Mouse (Mus musculus) heart, embryonic 14.5 days (tissue): ENCODE measurements around the gene Spint5. TPM values are rescaled to one million over a fixed set of nuclear protein-coding genes. Genes with fewer than 3 reads are reported as not detected.

Experiments used
- ATAC-seq: fragments of 200-750 bp; cut with Nextera tagmentation; 2 replicates; pipeline ENCODE4 v1.8.0; 2017; ENCODE audit warnings: low read depth, moderate TSS enrichment; ENCODE audit not compliant: insufficient number of reproducible peaks, insufficient read depth, low FRiP score
- H3K27ac ChIP-seq, 2 experiments: fragments of 200-500 bp in 1 of 2; fragments of 300-500 bp in 1 of 2; sonication (generic) in 1 of 2; replicated peaks in 1 of 2; 2 replicates each; pipeline ENCODE4 v1.5.1; 2012 to 2014; ENCODE audit warnings: low read depth in 2 of 2, low read length in 2 of 2, control low read depth in 1 of 2, mild to moderate bottlenecking in 1 of 2, mixed read lengths in 1 of 2; ENCODE audit not compliant: control insufficient read depth in 1 of 2, insufficient read depth in 1 of 2
- H3K27me3 ChIP-seq: fragments of 300-500 bp; sonication (generic); 2 replicates; pipeline ENCODE4 v1.6.1; 2014; ENCODE audit warnings: mild to moderate bottlenecking, low read length, control low read depth; ENCODE audit not compliant: control insufficient read depth, insufficient read depth
- H3K36me3 ChIP-seq: fragments of 300-500 bp; sonication (generic); 2 replicates; pipeline ENCODE4 v1.6.1; 2014; ENCODE audit warnings: mild to moderate bottlenecking, control low read depth, low read length, mixed read lengths; ENCODE audit not compliant: control insufficient read depth, insufficient read depth
- H3K4me1 ChIP-seq, 2 experiments: fragments of 200-500 bp in 1 of 2; fragments of 300-500 bp in 1 of 2; sonication (generic) in 1 of 2; 2 replicates each; pipeline ENCODE4 v1.6.1; 2012 to 2014; ENCODE audit warnings: low read length in 2 of 2, control low read depth in 1 of 2, mixed read lengths in 1 of 2; ENCODE audit not compliant: control insufficient read depth in 2 of 2, insufficient read depth in 2 of 2
- H3K4me2 ChIP-seq: fragments of 300-500 bp; sonication (generic); 2 replicates; pipeline ENCODE4 v1.6.1; 2014; ENCODE audit warnings: mild to moderate bottlenecking, low read length
- H3K4me3 ChIP-seq, 2 experiments: fragments of 200-500 bp in 1 of 2; fragments of 300-500 bp in 1 of 2; sonication (generic) in 1 of 2; 2 replicates each; pipeline ENCODE4 v1.5.1; 2012 to 2014; ENCODE audit warnings: low read length in 2 of 2, mild to moderate bottlenecking in 2 of 2, control low read depth in 1 of 2, low read depth in 1 of 2, moderate library complexity in 1 of 2; ENCODE audit not compliant: control insufficient read depth in 1 of 2, insufficient read depth in 1 of 2
- H3K9ac ChIP-seq: fragments of 300-500 bp; sonication (generic); 2 replicates; pipeline ENCODE4 v1.6.1; 2014; ENCODE audit warnings: mild to moderate bottlenecking, low read length
- H3K9me3 ChIP-seq: fragments of 300-500 bp; sonication (generic); 2 replicates; pipeline ENCODE4 v1.6.1; 2016; ENCODE audit warnings: low read length, control low read depth; ENCODE audit not compliant: control insufficient read depth
- WGBS: fragments of 180-500 bp; shearing (Covaris S2); extraction: QIAGEN DNeasy Blood & Tissue Kit; methylation state at CpG from one replicate; pipeline ENCODE4 v1.1.7; 2014; 5-methylcytosine and 5-hydroxymethylcytosine counted together
- polyA plus RNA-seq: library from polyadenylated mRNA; unstranded; fragments of >200 nt; fragmentation: Nextera tagmentation; extraction: Ambion mirVana; gene quantifications from 2 replicates; pipeline ENCODE4 v1.2.1, GENCODE M21; 2014

Spint5 gene
- polyA plus RNA-seq, 1 experiment from 2014 or later, result not detected

GRCm38 (mm10) chr2:164737377-164738090 is 22.4 kb downstream of the Spint5 start:
- no peaks in the 10 kb centered on the region for H3K27me3 ChIP-seq
- H3K9ac ChIP-seq, result no peak overlapping the region
- H3K4me1 ChIP-seq, result no peaks in the 10 kb centered on the region
- no peak overlapping the region for H3K4me3 ChIP-seq
- H3K36me3 ChIP-seq, result no peaks in the 10 kb centered on the region
- ATAC-seq, result no peak
- H3K4me2 ChIP-seq, result no peak overlapping the region
- H3K9me3 ChIP-seq, result no peaks in the 10 kb centered on the region
- WGBS, result 66% methylated on average over 3 of the region's 3 CpGs
- H3K27ac ChIP-seq, result no peak overlapping the region

- no peak for ATAC-seq
- Histone ChIP-seq H3K27ac (no peak overlapping the region), H3K4me3 (no peak overlapping the region), H3K4me2 (no peak overlapping the region), H3K36me3 (no peaks in the 10 kb centered on the region), H3K9ac (no peak overlapping the region), H3K4me1 (peaks cover 0 to 1% of the 10 kb centered on the region in 2 experiments; a peak in 1 of 4 replicates), H3K9me3 (no peaks in the 10 kb centered on the region), H3K27me3 (no peaks in the 10 kb centered on the region)
- WGBS, result 53% methylated on average over 7 of the region's 7 CpGs
These were observed 24.8 kb downstream of the Spint5 start for GRCm38 (mm10) chr2:164739876-164740275.

DNA sequence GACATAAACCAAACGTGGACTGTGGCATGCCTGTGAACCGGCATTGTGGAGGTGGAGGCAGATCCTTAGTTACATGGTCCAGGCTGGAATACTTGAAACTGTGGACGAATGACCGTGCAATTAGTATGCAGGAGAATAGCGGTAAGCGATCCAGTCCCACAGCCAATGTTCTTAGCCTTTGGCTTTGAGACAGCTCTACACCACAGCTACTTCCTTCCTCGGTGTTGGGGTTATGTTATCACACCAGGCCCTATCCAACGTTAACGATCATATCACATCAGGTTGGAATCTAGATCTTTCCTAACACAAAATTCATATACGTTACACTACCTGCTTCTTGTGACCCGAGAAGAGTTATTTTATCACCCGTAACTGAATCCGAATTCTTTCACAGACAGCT is 29.9 kb downstream of the Spint5 start:
- peaks cover 28% of the 10 kb centered on the region for H3K36me3 ChIP-seq
- H3K9me3 ChIP-seq, result no peaks in the 10 kb centered on the region
- H3K4me2 ChIP-seq, result peak overlapping the region; percentile 95
- peaks cover 4 to 15% of the 10 kb centered on the region in 2 experiments for H3K4me1 ChIP-seq
- no peak overlapping the region for H3K27ac ChIP-seq
- no peak for ATAC-seq
- H3K27me3 ChIP-seq, result no peaks in the 10 kb centered on the region
- peak overlapping the region; percentile 97 for H3K9ac ChIP-seq
- H3K4me3 ChIP-seq, result peak overlapping the region; percentile 89 to 95; a peak in 3 of 4 replicates
- WGBS, result 60% methylated on average over 13 of the region's 13 CpGs

- under 1% methylated on average over 70 of the region's 70 CpGs for WGBS
These were observed 30.9 kb downstream of the Spint5 start, which contains the start of the genes Wfdc3 and Dnttip1 for GRCm38 (mm10) chr2:164745843-164746479. Wfdc3 (minus strand) TSS chr2:164745931. Dnttip1 (plus strand) TSS chr2:164745983.

GRCm38 (mm10) chr2:164746693-164747092 is 31.6 kb downstream of the Spint5 start:
- peak overlapping the region; percentile 97 for H3K9ac ChIP-seq
- no peak for ATAC-seq
- H3K4me1 ChIP-seq, result peaks cover 4 to 15% of the 10 kb centered on the region in 2 experiments
- peak overlapping the region; percentile 89 to 95 for H3K4me3 ChIP-seq
- H3K27ac ChIP-seq, result peak overlapping the region in 1 of 2 experiments; percentile 75; a peak in 1 of 4 replicates
- H3K9me3 ChIP-seq, result no peaks in the 10 kb centered on the region
- WGBS, result 34% methylated on average over 8 of the region's 8 CpGs
- H3K4me2 ChIP-seq, result peak overlapping the region; percentile 95
- H3K27me3 ChIP-seq, result no peaks in the 10 kb centered on the region
- peaks cover 43% of the 10 kb centered on the region for H3K36me3 ChIP-seq

More at GRCm38 (mm10) chr2:164745843-164746479, 30.9 kb downstream of the Spint5 start, which contains the start of the genes Wfdc3 and Dnttip1:
- peak within 1 kb of the TSS; percentile 97 for H3K9ac ChIP-seq
- peak within 1 kb of the TSS; percentile 55 to 75; a peak in 3 of 4 replicates for H3K27ac ChIP-seq
- H3K36me3 ChIP-seq, result peaks cover 38% of the 10 kb centered on the region
- H3K27me3 ChIP-seq, result no peaks in the 10 kb centered on the region
- peak within 1 kb of the TSS; percentile 89 to 95 for H3K4me3 ChIP-seq
- H3K4me2 ChIP-seq, result peak within 1 kb of the TSS; percentile 95
- peak; percentile 83 for ATAC-seq
- H3K9me3 ChIP-seq, result no peaks in the 10 kb centered on the region
- H3K4me1 ChIP-seq, result peaks cover 4 to 15% of the 10 kb centered on the region in 2 experiments

- 82% methylated on average over 4 of the region's 4 CpGs for WGBS
- no peak for ATAC-seq
- no peaks in the 10 kb centered on the region for H3K9me3 ChIP-seq
- peaks cover 4 to 15% of the 10 kb centered on the region in 2 experiments for H3K4me1 ChIP-seq
- H3K9ac ChIP-seq, result no peak overlapping the region
- H3K36me3 ChIP-seq, result peaks cover 58% of the 10 kb centered on the region
- H3K4me2 ChIP-seq, result no peak overlapping the region
- H3K27ac ChIP-seq, result no peak overlapping the region
- no peaks in the 10 kb centered on the region for H3K27me3 ChIP-seq
- H3K4me3 ChIP-seq, result no peak overlapping the region
These were observed 33.1 kb downstream of the Spint5 start for GRCm38 (mm10) chr2:164748191-164748590.

GRCm38 (mm10) chr2:164748991-164749390 is 33.9 kb downstream of the Spint5 start:
- Histone ChIP-seq H3K4me1 (peaks cover 6 to 16% of the 10 kb centered on the region in 2 experiments), H3K9ac (no peak overlapping the region), H3K4me2 (no peak overlapping the region), H3K27ac (no peak overlapping the region), H3K9me3 (no peaks in the 10 kb centered on the region), H3K27me3 (no peaks in the 10 kb centered on the region), H3K4me3 (no peak overlapping the region), H3K36me3 (peaks cover 66% of the 10 kb centered on the region)
- ATAC-seq, result no peak
- 89% methylated on average over 6 of the region's 6 CpGs for WGBS
